Mouse (Mus musculus) kidney, adult 2 months (tissue): ENCODE results near the gene Ap5s1. TPM values are rescaled to one million over a fixed set of nuclear protein-coding genes. Genes with fewer than 3 reads are reported as not detected.
"Not testable (repeated sequence)": the region's sequence is repeated elsewhere in the genome, so short reads cannot be mapped to it uniquely, and the experiment has no call there.

ENCODE experiments used
- DNase-seq: peaks from one replicate; pipeline ENCODE4 v3.0.0; 2021
- H3K27ac ChIP-seq: fragments of 200-500 bp; 2 replicates; pipeline ENCODE4 v1.5.1; 2012; ENCODE audit warnings: low read depth, low read length, control low read depth, inconsistent platforms; ENCODE audit not compliant: insufficient read depth
- H3K27me3 ChIP-seq: fragments of 200-500 bp; replicated peaks from 2 replicates; pipeline ENCODE4 v1.6.1; 2012; ENCODE audit warnings: mild to moderate bottlenecking, moderate library complexity, low read length, inconsistent platforms; ENCODE audit not compliant: control insufficient read depth, insufficient read depth
- H3K36me3 ChIP-seq: fragments of 200-500 bp; 2 replicates; pipeline ENCODE4 v1.6.1; 2012; ENCODE audit warnings: mild to moderate bottlenecking, moderate library complexity, low read length, inconsistent platforms; ENCODE audit not compliant: control insufficient read depth, insufficient read depth
- H3K4me1 ChIP-seq: fragments of 200-500 bp; 2 replicates; pipeline ENCODE4 v1.6.1; 2011; ENCODE audit warnings: low read length; ENCODE audit not compliant: control insufficient read depth, insufficient read depth
- H3K4me3 ChIP-seq: fragments of 200-500 bp; 2 replicates; pipeline ENCODE4 v1.5.1; 2011; ENCODE audit warnings: mild to moderate bottlenecking, low read depth, low read length, control low read depth; ENCODE audit not compliant: insufficient read depth
- CTCF ChIP-seq: fragments of 200-500 bp; conservative IDR thresholded peaks from 2 replicates; pipeline ENCODE4 v1.5.1; 2011; ENCODE audit warnings: low read depth, mild to moderate bottlenecking, control low read depth, low read length, moderate library complexity, mixed read lengths; ENCODE audit not compliant: insufficient read depth, insufficient read length
- POLR2A ChIP-seq: fragments of 200-500 bp; IDR thresholded peaks from one replicate; pipeline ENCODE4 v1.6.1; 2011; ENCODE audit warnings: low read depth, low read length, control low read depth
- WGBS: fragments of 180-500 bp; shearing (Covaris S2); methylation state at CpG from one replicate; pipeline ENCODE4 v1.1.7; 2018; 5-methylcytosine and 5-hydroxymethylcytosine counted together
- polyA plus RNA-seq: library from polyadenylated mRNA; depleted of rRNA; stranded (reverse); fragments of >200 nt; gene quantifications from 2 replicates; pipeline ENCODE4 v1.2.3, GENCODE M21; 2012

Ap5s1 gene
- polyA plus RNA-seq, 1 experiment, result 48.5 TPM

DNA sequence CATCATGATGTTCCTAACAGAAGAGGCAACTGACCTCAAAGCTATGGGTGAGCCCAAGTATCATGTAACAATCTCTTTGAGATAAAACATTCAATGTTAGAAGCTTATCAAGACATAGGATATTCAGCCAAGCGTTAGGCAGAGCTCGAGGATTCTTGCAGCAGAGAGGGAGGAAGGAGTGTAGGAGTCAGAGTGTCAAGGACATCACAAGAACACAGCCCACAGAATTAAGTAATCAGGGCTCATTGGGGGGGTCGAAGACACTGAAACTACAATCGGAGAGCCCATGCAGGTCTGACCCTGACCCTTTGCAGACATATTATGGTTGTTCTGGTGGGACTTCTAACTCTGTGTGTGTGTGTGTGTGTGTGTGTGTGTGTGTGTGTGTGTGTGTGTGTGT lies 13.2 kb downstream of the Ap5s1 start:
- Histone ChIP-seq H3K4me3 (no peak overlapping the region), H3K4me1 (peaks cover 8% of the 10 kb centered on the region), H3K27ac (no peak overlapping the region), H3K36me3 (no peaks in the 10 kb centered on the region), H3K27me3 (no peaks in the 10 kb centered on the region)
- no peak for DNase-seq
- WGBS, result 62% methylated on average over 4 of the region's 4 CpGs
- TF ChIP-seq CTCF (no peak), POLR2A (no peak)

DNA sequence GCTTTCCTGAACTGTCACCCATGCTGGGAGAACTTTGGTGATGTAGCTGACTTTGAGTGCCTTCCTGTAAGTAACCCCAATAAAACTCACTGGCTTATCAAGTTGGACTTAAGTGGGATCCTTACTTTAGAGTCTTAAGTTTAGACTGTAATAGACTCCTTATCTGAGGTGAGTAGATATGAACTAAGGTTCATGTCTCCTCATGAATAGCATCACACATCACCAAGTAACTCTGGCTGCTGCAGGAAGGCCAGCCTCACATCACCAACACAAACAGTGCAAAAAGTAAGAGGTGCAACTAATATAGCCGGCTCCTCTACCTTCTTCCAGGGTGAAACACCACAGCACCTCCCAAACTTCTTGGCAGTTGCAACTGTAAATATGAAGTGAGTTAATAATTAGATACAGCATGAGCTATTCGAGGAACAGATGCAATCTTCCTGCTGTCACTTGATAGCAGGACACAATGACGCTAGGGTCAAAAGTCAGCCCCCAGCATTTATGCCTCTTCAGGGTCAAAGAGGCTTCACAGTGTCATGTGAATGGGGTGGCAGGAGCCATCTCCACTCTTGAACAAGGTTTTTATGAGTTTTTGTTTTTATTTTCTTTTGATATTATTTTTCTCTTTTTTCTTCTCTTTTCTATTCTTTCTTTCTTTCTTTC lies 15.1 kb downstream of the Ap5s1 start:
- WGBS, result 29% methylated on average over 3 of the region's 3 CpGs
- no peak for TF ChIP-seq CTCF
- TF ChIP-seq POLR2A, result no peak
- H3K36me3 ChIP-seq, result no peaks in the 10 kb centered on the region
- peaks cover 3% of the 10 kb centered on the region; the same call in 1 of the 2 replicates for H3K4me1 ChIP-seq
- no peak overlapping the region for H3K27ac ChIP-seq
- no peak overlapping the region for H3K4me3 ChIP-seq
- peak; percentile 34 for DNase-seq
- H3K27me3 ChIP-seq, result no peaks in the 10 kb centered on the region

DNA sequence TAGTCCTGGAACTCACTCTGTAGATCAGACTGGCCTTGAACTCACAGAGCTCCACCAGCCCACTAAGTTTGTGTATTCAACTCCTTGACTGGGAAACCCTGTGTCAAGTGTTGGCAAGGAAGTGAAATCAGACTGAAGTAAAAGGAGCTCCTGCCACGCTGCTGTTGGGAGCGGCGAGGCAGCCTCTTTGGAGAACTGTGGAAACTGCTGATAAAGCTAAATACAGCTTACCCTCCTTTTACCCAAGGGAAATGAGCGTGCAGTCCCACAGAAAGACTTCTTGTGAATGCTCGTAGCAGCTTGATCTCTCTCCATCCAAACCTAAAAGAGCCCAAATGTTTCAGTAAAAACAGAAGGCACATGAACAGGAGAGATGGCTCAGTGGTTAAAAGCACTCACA lies 15.7 kb downstream of the Ap5s1 start:
- Histone ChIP-seq H3K27me3 (no peaks in the 10 kb centered on the region), H3K4me3 (no peak overlapping the region), H3K27ac (no peak overlapping the region), H3K36me3 (no peaks in the 10 kb centered on the region), H3K4me1 (peaks cover 3% of the 10 kb centered on the region; the same call in 1 of the 2 replicates)
- peak; percentile 37 for DNase-seq
- WGBS, result 30% methylated on average over 5 of the region's 5 CpGs
- TF ChIP-seq POLR2A (no peak), CTCF (no peak)

DNA sequence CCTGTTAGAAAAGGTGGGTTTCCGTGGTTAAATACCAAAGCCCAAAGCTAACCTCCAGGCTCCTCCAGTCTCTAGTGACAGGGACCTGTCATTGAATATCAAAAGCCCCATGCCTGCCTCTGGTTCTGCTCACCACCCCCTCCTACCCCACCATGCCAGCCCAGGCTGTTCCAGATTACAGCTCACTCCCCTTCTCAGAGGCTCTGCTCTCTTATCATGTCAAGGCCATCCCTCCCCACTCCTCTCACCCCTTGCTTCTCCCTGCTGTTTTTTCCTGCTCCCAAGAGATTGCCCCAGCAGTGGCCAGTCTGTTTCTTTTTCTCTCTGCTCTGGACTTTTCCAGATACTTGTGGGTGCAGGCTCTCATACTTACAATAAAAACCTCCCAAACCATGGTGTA lies 16.7 kb downstream of the Ap5s1 start:
- Histone ChIP-seq H3K27ac (no peak overlapping the region), H3K4me1 (peaks cover 3% of the 10 kb centered on the region; the same call in 1 of the 2 replicates), H3K4me3 (no peak overlapping the region), H3K27me3 (no peaks in the 10 kb centered on the region), H3K36me3 (no peaks in the 10 kb centered on the region)
- 83% methylated on average over 1 of the region's 1 CpGs for WGBS
- TF ChIP-seq POLR2A, result no peak
- TF ChIP-seq CTCF, result no peak
- DNase-seq, result no peak

DNA sequence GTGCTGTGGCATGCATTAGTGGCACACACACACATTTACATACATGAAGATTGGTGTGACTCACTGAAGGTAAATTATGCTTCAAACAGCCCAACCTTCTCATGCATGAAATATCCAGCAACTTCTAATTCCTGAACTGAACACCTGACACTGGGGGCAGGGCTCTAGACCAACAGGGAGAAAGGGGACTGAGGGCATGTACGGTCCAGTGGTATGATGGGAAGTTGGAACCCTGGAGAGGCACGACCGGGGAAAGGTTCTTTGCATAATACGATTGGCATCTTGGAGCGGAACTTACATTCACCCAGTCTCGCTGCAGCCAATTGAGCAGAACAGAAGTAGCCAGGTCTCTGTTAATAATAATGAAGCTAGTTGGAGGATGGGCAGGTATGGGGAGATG lies 18.3 kb downstream of the Ap5s1 start:
- no peak for TF ChIP-seq POLR2A
- DNase-seq, result peak; percentile 87
- peak overlapping the region; percentile 87 for H3K27ac ChIP-seq
- WGBS, result 42% methylated on average over 6 of the region's 6 CpGs
- no peaks in the 10 kb centered on the region for H3K27me3 ChIP-seq
- peaks cover 3% of the 10 kb centered on the region; the same call in 1 of the 2 replicates for H3K4me1 ChIP-seq
- H3K4me3 ChIP-seq, result no peak overlapping the region
- no peaks in the 10 kb centered on the region for H3K36me3 ChIP-seq

DNA sequence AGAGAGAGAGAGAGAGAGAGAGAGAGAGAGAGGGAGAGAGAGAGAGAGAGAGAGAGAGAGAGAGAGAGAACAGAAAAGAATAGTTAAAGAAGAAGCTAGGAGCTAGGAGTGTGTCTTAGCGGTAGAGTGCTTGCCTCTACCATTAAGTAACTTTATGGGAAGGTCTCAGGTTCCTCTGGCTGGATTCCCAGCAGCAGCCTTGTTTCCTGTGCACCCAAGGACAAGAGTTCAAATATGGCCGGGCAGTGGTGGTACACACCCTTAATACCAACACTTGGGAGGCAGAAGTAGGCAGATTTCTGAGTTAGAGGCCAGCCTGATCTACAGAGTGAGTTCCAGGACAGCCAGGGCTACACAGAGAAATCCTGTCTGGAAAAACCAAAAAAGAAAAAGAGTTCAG lies 19.8 kb downstream of the Ap5s1 start:
- H3K4me3 ChIP-seq, H3K4me1 ChIP-seq, H3K27ac ChIP-seq, H3K36me3 ChIP-seq, H3K27me3 ChIP-seq: not testable (repeated sequence)
- peak; percentile 56 for DNase-seq
- WGBS, result 9% methylated on average over 2 of the region's 2 CpGs

DNA sequence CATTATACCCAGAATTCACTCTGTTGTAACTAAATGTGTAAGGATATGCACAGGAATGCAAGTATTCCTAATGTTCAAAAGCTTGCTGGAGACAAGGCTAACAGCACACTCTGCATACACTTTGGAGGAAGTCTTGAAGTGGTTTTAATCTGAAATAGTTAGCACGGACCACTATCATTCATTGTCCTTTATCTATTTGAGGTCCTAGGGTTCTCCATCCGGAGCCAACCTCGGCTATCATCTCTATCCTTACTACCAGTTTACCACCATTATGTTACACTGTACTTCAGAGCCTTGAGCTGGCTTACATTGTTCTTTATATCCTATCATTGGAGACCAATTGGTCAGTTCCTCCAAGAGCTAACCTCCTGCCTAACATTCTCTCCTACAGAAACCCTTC lies 20.4 kb downstream of the Ap5s1 start:
- DNase-seq, result no peak
- Histone ChIP-seq H3K36me3 (no peaks in the 10 kb centered on the region), H3K27ac (no peak overlapping the region), H3K27me3 (no peaks in the 10 kb centered on the region), H3K4me1 (peaks cover 3% of the 10 kb centered on the region; the same call in 1 of the 2 replicates), H3K4me3 (no peak overlapping the region)
- TF ChIP-seq CTCF (no peak), POLR2A (no peak)
- 96% methylated on average over 3 of the region's 3 CpGs for WGBS
